Mouse (Mus musculus) monocyte, adult 5-6 weeks (primary cell): ENCODE results near the gene Ldb2. TPM values are rescaled to one million over a fixed set of nuclear protein-coding genes. Genes with fewer than 3 reads are reported as not detected.

ENCODE experiments used
- ATAC-seq: fragments of 153-309, 156-312 bp; replicated peaks from 2 replicates; pipeline ENCODE4 v1.8.0; 2017; ENCODE audit warnings: mild to moderate bottlenecking; ENCODE audit not compliant: low TSS enrichment, insufficient number of reproducible peaks, severe bottlenecking, poor library complexity, low FRiP score
- total RNA-seq: library from RNA; stranded (forward); fragments of 200-1000, 200-491, 200-594 nt; gene quantifications from 3 replicates; pipeline ENCODE4 v1.2.3, GENCODE M21; 2017

The Ldb2 gene
- total RNA-seq, 1 experiment from 2014 or later, result not detected

GRCm38 (mm10) chr5:44494133-44494532, 305.3 kb downstream of the Ldb2 start:
- no peak for ATAC-seq

DNA sequence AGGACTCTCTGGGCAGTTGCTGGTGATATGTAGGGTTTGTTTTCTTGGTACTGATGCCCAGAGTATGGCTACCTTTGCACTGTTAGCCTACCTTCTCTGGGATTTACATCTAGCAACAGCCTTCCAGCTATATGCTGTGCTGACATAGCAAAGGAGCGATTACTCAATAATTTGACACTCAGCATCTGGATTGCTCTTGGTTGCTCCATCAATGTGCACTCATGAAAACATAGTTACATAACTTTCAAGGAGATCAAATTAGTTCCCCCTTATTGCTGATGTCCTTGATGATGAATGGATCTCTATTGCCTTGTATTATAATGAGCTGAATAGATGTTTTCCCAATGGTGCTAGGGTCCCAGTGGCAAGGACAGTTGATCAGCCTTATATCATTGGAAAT, 308.0 kb downstream of the Ldb2 start:
- no peak for ATAC-seq

DNA sequence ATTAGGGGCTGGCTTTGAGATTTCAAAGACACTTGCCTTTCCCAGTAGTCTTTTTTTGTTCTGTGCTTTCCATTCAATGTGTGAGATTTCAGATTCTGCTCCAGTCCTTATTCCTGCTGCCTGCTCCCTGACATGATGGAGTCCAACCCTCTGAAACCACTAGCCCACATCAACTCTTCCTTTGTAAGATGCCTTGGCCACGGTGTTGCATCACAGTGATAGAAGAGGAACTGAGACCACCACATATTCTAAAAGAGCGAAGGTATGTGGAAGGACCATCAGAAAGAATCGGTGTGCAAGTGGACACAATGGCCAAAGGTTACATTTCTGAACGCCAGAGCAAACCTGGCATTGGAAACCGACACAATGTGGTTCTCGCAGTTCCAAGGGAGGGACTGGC, 309.0 kb downstream of the Ldb2 start:
- no peak for ATAC-seq

DNA sequence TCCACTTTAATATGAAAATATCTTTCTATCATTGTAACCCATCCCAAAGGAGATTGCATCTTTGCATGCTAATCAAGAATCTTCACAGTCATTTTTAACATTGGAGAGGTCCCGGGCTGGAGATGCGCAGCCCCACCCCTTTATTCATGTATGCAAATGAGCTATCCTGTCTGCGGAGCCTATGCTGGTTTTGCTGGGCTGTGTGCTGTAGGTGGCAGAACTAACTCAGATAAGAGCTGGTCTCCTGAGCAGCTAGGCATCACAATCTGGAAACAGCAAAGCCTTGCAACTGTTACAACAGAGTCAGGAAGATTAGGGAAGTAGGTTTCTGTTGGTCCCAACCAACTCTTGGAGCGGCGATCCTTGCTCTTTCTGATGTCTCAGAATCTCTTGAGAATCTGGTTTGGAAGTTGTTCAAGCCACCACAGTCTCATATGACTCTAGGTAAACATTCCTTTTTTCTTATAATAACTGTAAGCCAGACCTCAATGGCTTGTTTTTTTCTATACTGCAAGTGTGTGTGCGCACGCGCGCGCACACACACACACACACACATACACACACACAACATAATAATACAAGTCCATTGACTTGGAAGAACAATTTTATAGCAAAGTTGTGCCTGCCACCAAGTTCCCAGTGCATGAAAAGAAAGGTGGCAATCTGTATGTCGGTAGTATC, 315.9 kb downstream of the Ldb2 start:
- ATAC-seq, result no peak

DNA sequence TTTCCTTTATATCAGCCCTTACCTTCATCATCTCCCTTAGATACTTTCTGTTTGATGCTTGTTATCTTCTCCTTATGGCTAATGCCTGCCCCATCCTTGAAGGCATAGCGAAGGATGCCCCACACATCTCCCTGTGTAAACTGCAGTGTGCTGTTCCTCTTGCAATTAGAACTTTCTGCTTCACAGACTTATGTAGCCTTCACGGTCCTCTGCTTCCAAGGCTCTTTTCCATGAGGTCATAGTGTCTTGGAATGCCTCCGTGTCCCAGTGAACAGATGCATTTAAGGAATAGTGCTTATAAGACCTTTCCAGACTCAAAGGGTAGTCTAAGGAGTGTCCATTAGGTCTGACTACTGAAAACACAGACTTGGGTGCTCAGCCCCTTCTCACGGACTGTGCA, 318.1 kb downstream of the Ldb2 start:
- ATAC-seq, result no peak

DNA sequence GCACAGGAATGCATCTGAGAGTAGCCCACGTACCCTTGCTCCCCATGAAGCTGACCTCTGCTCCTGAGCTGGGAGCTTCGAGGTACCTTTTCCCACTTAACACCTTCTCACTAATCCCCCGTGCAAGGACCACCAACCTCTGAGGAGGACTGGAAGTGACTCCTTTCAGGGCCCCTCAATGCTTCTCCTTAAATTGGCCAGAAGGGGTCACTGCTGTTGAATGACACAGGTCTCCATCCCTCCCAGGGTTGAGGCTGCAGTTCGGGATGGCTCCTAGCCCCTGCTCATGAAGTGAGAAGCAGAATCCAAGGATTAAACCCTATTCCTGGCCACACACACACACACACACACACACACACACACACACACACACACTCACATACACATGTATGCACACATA, 323.1 kb downstream of the Ldb2 start:
- no peak for ATAC-seq

DNA sequence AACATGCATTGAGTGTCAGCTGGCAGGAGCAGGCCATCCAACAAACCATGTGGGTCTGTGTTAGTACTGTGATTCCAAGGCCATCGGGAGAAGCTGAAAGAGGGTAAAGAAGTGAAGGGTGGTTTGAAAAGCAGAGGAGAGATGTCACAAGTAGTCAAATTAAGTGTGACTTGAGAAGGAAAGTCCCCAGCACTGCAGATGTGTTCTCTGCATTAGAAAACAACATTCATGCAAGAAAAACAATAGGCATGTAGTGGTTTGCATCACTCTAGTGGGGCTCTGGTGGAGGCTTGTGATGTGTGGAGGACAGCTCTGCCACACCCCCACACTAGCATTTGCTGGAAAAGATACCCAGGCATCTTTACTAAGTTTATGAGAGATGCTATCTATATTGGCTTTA, 323.9 kb downstream of the Ldb2 start:
- ATAC-seq, result no peak

GRCm38 (mm10) chr5:44473857-44474762, 325.4 kb downstream of the Ldb2 start:
- no peak for ATAC-seq

- no peak for ATAC-seq
Observed at GRCm38 (mm10) chr5:44465238-44465637, 334.2 kb downstream of the Ldb2 start.
